Mouse (Mus musculus): ENCODE measurements around the gene Gsx2.

DNA sequence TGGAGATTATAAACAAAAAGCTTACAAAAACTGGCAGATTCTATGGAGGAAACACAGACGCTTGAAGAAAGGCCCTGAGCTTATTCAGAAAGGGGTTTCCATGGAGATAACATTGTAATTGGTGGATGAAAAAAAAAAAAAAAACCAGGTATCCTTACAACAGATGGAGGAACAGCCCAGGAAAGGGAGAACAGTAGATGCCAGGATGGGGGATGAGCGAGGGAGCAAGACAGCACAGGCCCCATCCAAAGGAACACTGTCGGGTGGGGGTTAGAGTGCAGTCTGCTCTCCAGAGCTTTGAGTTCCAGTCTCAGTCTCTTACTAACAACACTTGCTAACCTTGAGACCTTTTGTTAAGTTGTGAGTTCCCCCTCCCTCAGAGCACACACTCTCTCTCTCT lies 31.1 kb downstream of the Gsx2 start:
- TF ChIP-seq CTCF (IDR thresholded peaks at IDR 0.05; ENCODE audit: control insufficient read depth, insufficient read depth, low read length): no peak
- TF ChIP-seq POLR2A (IDR thresholded peaks at IDR 0.05; ENCODE audit: borderline replicate concordance, control insufficient read depth, low read depth, low read length): no peak
